Comparison of ENCODE assay signal across 8 mouse cellular contexts in the genomic region with DNA sequence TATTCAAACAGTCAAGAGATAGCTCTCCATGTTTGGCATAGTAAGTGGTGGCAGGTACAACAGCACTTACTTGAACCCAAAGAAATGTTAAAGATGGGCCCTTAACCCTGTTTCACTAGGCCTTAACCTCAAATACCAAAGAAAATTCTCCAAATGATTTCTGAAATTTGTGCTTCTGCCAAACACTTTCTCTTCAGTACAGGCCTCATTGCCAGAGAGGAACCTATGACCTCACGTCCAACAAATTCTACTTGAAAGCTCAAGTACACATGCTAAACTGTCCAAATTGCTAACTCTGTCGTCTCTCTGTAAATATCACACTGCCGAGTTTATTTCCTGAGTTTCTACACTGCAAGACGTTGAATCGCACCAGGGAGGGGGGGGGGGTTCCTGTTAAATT. TPM values are rescaled to one million over a fixed set of nuclear protein-coding genes. Genes with fewer than 3 reads are reported as not detected.
A peak's percentile ranks its signal among the peaks of the same experiment; 100 is the strongest.
DNase-seq lines count a peak whose midpoint lies in the region; ATAC-seq and TF ChIP-seq lines count a peak whose summit lies in the region.

No protein-coding gene starts in this region.

- peak overlapping the region; percentile 93; the same call in 1 of the 2 replicates for H3K9ac ChIP-seq in heart, embryonic 12.5 days
- peak overlapping the region; percentile 50; the same call in 1 of the 2 replicates for H3K9ac ChIP-seq in liver, embryonic 13.5 days

- no peak for ATAC-seq in heart, embryonic 12.5 days (ENCODE audit: insufficient number of reproducible peaks, low FRiP score)
- ATAC-seq in liver, embryonic 13.5 days (ENCODE audit: low read depth) = no peak

- H3K27ac ChIP-seq in gastrocnemius, adult 2 months = peak overlapping the region; percentile 99
- H3K27ac ChIP-seq in heart, embryonic 12.5 days (ENCODE audit: poor library complexity, severe bottlenecking) = peak overlapping the region; percentile 96
- H3K27ac ChIP-seq in liver, embryonic 13.5 days = peak overlapping the region; percentile 55

- H3K4me1 ChIP-seq in heart, embryonic 12.5 days (replicated peaks) = no peaks in the 10 kb centered on the region; the same call in 1 of the 2 replicates
- peaks cover 4% of the 10 kb centered on the region; the same call in 1 of the 2 replicates for H3K4me1 ChIP-seq in liver, embryonic 13.5 days (replicated peaks)

- WGBS in heart, embryonic 12.5 days = 37% methylated on average over 5 of the region's 5 CpGs
- WGBS in liver, embryonic 13.5 days (ENCODE audit: insufficient replicate concordance) = 27% methylated on average over 5 of the region's 5 CpGs

- H3K4me2 ChIP-seq in heart, embryonic 12.5 days = peak overlapping the region; percentile 66
- H3K4me2 ChIP-seq in liver, embryonic 13.5 days = peak overlapping the region; percentile 61

- intact Hi-C loops in gastrocnemius, adult 2 months (cut with DNase I) = loop anchor here (10.0 kb wide), 1 partner anchor 423 kb away; a partner anchor contains a TSS
- intact Hi-C loops in gastrocnemius, postnatal 36 days (cut with DNase I) = no loop called here

- H3K27me3 ChIP-seq in heart, embryonic 12.5 days (replicated peaks) = no peaks in the 10 kb centered on the region
- H3K27me3 ChIP-seq in liver, embryonic 13.5 days = no peaks in the 10 kb centered on the region

- no peak for TF ChIP-seq CTCF in gastrocnemius, adult 2 months (IDR thresholded peaks at IDR 0.05)

- no peaks in the 10 kb centered on the region for H3K36me3 ChIP-seq in heart, embryonic 12.5 days
- no peaks in the 10 kb centered on the region for H3K36me3 ChIP-seq in liver, embryonic 13.5 days

- H3K9me3 ChIP-seq in heart, embryonic 12.5 days (replicated peaks) = no peaks in the 10 kb centered on the region
- no peaks in the 10 kb centered on the region for H3K9me3 ChIP-seq in liver, embryonic 13.5 days (replicated peaks)

- peak overlapping the region; percentile 81 for H3K4me3 ChIP-seq in gastrocnemius, adult 2 months
- H3K4me3 ChIP-seq in heart, embryonic 12.5 days = peak overlapping the region; percentile 81
- H3K4me3 ChIP-seq in liver, embryonic 13.5 days (replicated peaks) = peak overlapping the region; percentile 69

- DNase-seq in gastrocnemius, adult 2 months = no peak
- DNase-seq in gastrocnemius, postnatal 36 days = no peak
- peak; percentile 39 for DNase-seq in Muller cell, postnatal 12 days (ENCODE audit: inconsistent ontology term)
- no peak for DNase-seq in liver, embryonic 13.5 days
- DNase-seq in retina, postnatal 1 day = peak; percentile 1
- no peak for DNase-seq in ovary, postnatal 10 days (ENCODE audit: low spot score)
- DNase-seq in spleen, adult 18-20 months = no peak

RNA-seq across cellular contexts. Expression of a gene that starts 1.0 kb away (rescaled TPM):
- 1 to 10 TPM in 1 of 2 experiments, under 1 TPM in 1; 0.54 to 1.9 TPM for total RNA-seq in gastrocnemius, adult 2 months (2021)
- under 1 TPM; 0.79 to 0.89 TPM for total RNA-seq in gastrocnemius, postnatal 36 days (2021)
- polyA plus RNA-seq in heart, embryonic 12.5 days (2016; fragmentation: Nextera tagmentation; extraction: Ambion mirVana) = 9.2 and 10.5 TPM in 2 replicates
- 1.2 and 1.7 TPM in 2 replicates for polyA plus RNA-seq in liver, embryonic 13.5 days (2015; fragmentation: Nextera tagmentation; extraction: Ambion mirVana)

RNA-seq across cellular contexts. Expression of a gene that starts 43.5 kb away (rescaled TPM):
- total RNA-seq in gastrocnemius, adult 2 months (2021) = not detected
- not detected for total RNA-seq in gastrocnemius, postnatal 36 days (2021)
- polyA plus RNA-seq in heart, embryonic 12.5 days (2016; fragmentation: Nextera tagmentation; extraction: Ambion mirVana) = 0.57 and 0.74 TPM in 2 replicates
- polyA plus RNA-seq in liver, embryonic 13.5 days (2015; fragmentation: Nextera tagmentation; extraction: Ambion mirVana) = 0.33 and 0.36 TPM in 2 replicates

Comparison
In these comparisons a context has a peak if more than half of its experiments do, and no peak if none do; other contexts are left out.
1. DNase-seq: peak in Muller cell, postnatal 12 days (single experiment) and retina, postnatal 1 day (single experiment); none in gastrocnemius, adult 2 months (single experiment), gastrocnemius, postnatal 36 days (0 of 2), liver, embryonic 13.5 days (single experiment), ovary, postnatal 10 days (single experiment) and spleen, adult 18-20 months (0 of 2).
2. Peak in every context shown above with its lines, with median percentiles within 50 percentile points of each other: H3K27ac ChIP-seq and H3K4me3 ChIP-seq.